18 mouse cellular contexts compared by ENCODE assay signal in genomic region chr11:77849151-77849550, GRCm38 (mm10). TPM values are rescaled to one million over a fixed set of nuclear protein-coding genes. Genes with fewer than 3 reads are reported as not detected.
DNase-seq lines count a peak whose midpoint lies in the region; ATAC-seq lines count a peak whose summit lies in the region.
"Had no signal": no experiment of that assay in that cellular context is flagged by ENCODE, and none has a peak within 500 bp of the region (broad histone marks: within the 10 kb centered on the region; RNA-seq: fewer than 3 reads in every experiment).

No protein-coding gene starts in this region.

- H3K4me1 ChIP-seq in heart, embryonic 12.5 days (replicated peaks) = peaks cover 19% of the 10 kb centered on the region
- peaks cover 51% of the 10 kb centered on the region for H3K4me1 ChIP-seq in midbrain, embryonic 16.5 days (ENCODE audit: control insufficient read depth, insufficient read depth, low read length)

- peaks cover 95% of the 10 kb centered on the region for H3K36me3 ChIP-seq in heart, embryonic 12.5 days
- H3K36me3 ChIP-seq in midbrain, embryonic 16.5 days (ENCODE audit: control insufficient read depth, insufficient read depth, low read length) = peaks cover 27% of the 10 kb centered on the region

- no peak overlapping the region for H3K4me2 ChIP-seq in heart, embryonic 12.5 days
- H3K4me2 ChIP-seq in midbrain, embryonic 16.5 days (ENCODE audit: low read length) = no peak overlapping the region
- H3K4me2 ChIP-seq: embryonic facial prominence, embryonic 15.5 days; limb, embryonic 13.5 days; stomach, embryonic 15.5 days had no signal

- intact Hi-C loops in heart, postnatal 10 days (cut with DNase I) = no loop called here

- H3K27me3 ChIP-seq in heart, embryonic 12.5 days (replicated peaks) = no peaks in the 10 kb centered on the region
- no peaks in the 10 kb centered on the region; the same call in 1 of the 2 replicates for H3K27me3 ChIP-seq in midbrain, embryonic 16.5 days (ENCODE audit: control insufficient read depth, insufficient read depth, low read depth, low read length)
- H3K27me3 ChIP-seq: embryonic facial prominence, embryonic 15.5 days; stomach, embryonic 15.5 days had no signal

- H3K9me3 ChIP-seq in heart, embryonic 12.5 days (replicated peaks) = no peaks in the 10 kb centered on the region
- no peaks in the 10 kb centered on the region for H3K9me3 ChIP-seq in midbrain, embryonic 16.5 days (replicated peaks; ENCODE audit: control insufficient read depth, low read length, poor library complexity, severe bottlenecking)
- H3K9me3 ChIP-seq: embryonic facial prominence, embryonic 15.5 days; limb, embryonic 13.5 days; stomach, embryonic 15.5 days had no signal

- DNase-seq in heart, adult 18-20 months = no peak
- peak; percentile 30 to 63 for DNase-seq in urinary bladder, adult 18-20 months (ENCODE audit: low spot score in 2 of 2)
- DNase-seq in urinary bladder, postnatal 10 days (ENCODE audit: low spot score) = no peak
- DNase-seq in thymus, postnatal 14 days = no peak
- no peak for DNase-seq in heart, postnatal 10 days
- DNase-seq: adrenal gland, postnatal 10 days; cerebellum, adult 2 months; gastrocnemius, postnatal 10 days; kidney, adult 8-10 months; lung, postnatal 14 days; retina, postnatal 1 day had no signal

- no peak for ATAC-seq in heart, embryonic 12.5 days (ENCODE audit: insufficient number of reproducible peaks, low FRiP score)
- no peak for ATAC-seq in midbrain, embryonic 16.5 days

- 0 out of 2 replicates have a peak overlapping the region, but pooled peaks have one; percentile 26 for H3K9ac ChIP-seq in heart, embryonic 12.5 days
- H3K9ac ChIP-seq in midbrain, embryonic 16.5 days (ENCODE audit: low read depth, low read length) = 0 out of 2 replicates have a peak overlapping the region, but pooled peaks have one; percentile 30
- H3K9ac ChIP-seq: embryonic facial prominence, embryonic 15.5 days; limb, embryonic 13.5 days; stomach, embryonic 15.5 days had no signal

- WGBS in heart, embryonic 12.5 days = 76% methylated on average over 7 of the region's 7 CpGs
- 76% methylated on average over 7 of the region's 7 CpGs for WGBS in midbrain, embryonic 16.5 days

- H3K27ac ChIP-seq in heart, embryonic 12.5 days (ENCODE audit: poor library complexity, severe bottlenecking) = no peak overlapping the region
- peak overlapping the region; percentile 91 for H3K27ac ChIP-seq in midbrain, embryonic 16.5 days (ENCODE audit: low read length)
- H3K27ac ChIP-seq: embryonic facial prominence, embryonic 15.5 days; limb, embryonic 13.5 days; stomach, embryonic 15.5 days had no signal

- no peak overlapping the region for H3K4me3 ChIP-seq in heart, embryonic 12.5 days
- H3K4me3 ChIP-seq in midbrain, embryonic 16.5 days (ENCODE audit: low read depth, low read length) = no peak overlapping the region
- H3K4me3 ChIP-seq: embryonic facial prominence, embryonic 15.5 days; limb, embryonic 13.5 days; stomach, embryonic 15.5 days had no signal

RNA-seq across cellular contexts. Expression of gene Pipox, which starts 44.7 kb away (rescaled TPM):
- 2.3 and 3.1 TPM in 2 replicates for polyA plus RNA-seq in heart, embryonic 12.5 days (2016; fragmentation: Nextera tagmentation; extraction: Ambion mirVana)
- under 1 TPM; 0.50 to 0.87 TPM for total RNA-seq in heart, adult 18-20 months (2021)
- polyA plus RNA-seq in midbrain, embryonic 16.5 days (2015; fragmentation: Nextera tagmentation; extraction: Ambion mirVana) = 6.0 and 7.5 TPM in 2 replicates
- total RNA-seq in heart, postnatal 10 days (2021) = 1 to 10 TPM; 1.2 to 1.4 TPM
- total RNA-seq: hematopoietic stem cell, adult 5-6 weeks; megakaryocyte-erythroid progenitor cell, adult 5-6 weeks had no signal

Comparison
In these comparisons a context has a peak if more than half of its experiments do, and no peak if none do; other contexts are left out.
1. DNase-seq: peak in urinary bladder, adult 18-20 months (2 of 2); none in heart, adult 18-20 months (0 of 2), urinary bladder, postnatal 10 days (single experiment), thymus, postnatal 14 days (single experiment) and heart, postnatal 10 days (0 of 2).